Mouse (Mus musculus) kidney, postnatal 0 days (tissue): ENCODE results near the gene Rgs14. TPM values are rescaled to one million over a fixed set of nuclear protein-coding genes. Genes with fewer than 3 reads are reported as not detected.

Source experiments
- ATAC-seq: fragments of 200-750 bp; cut with Nextera tagmentation; replicated peaks from 2 replicates; pipeline ENCODE4 v1.8.0; 2017; ENCODE audit warnings: low read depth, moderate number of reproducible peaks, moderate TSS enrichment, moderate library complexity; ENCODE audit not compliant: low FRiP score
- DNase-seq: peaks from one replicate; pipeline ENCODE4 v3.0.0-alpha.2; 2016; ENCODE audit warnings: low spot score
- H3K27ac ChIP-seq: fragments of 300-500 bp; sonication (generic); 2 replicates; pipeline ENCODE4 v1.5.1; 2014; ENCODE audit warnings: mild to moderate bottlenecking
- H3K27me3 ChIP-seq: fragments of 300-500 bp; sonication (generic); 2 replicates; pipeline ENCODE4 v1.6.1; 2014; ENCODE audit warnings: low read length, mixed read lengths; ENCODE audit not compliant: insufficient read depth
- H3K36me3 ChIP-seq: fragments of 300-500 bp; sonication (generic); 2 replicates; pipeline ENCODE4 v1.6.1; 2014; ENCODE audit warnings: low read length, mixed read lengths; ENCODE audit not compliant: insufficient read depth
- H3K4me1 ChIP-seq: fragments of 300-500 bp; sonication (generic); replicated peaks from 2 replicates; pipeline ENCODE4 v1.6.1; 2014; ENCODE audit warnings: antibody characterized with exemption, low read length, mixed read lengths; ENCODE audit not compliant: insufficient read depth
- H3K4me2 ChIP-seq: fragments of 300-500 bp; sonication (generic); 2 replicates; pipeline ENCODE4 v1.6.1; 2014; ENCODE audit warnings: mild to moderate bottlenecking, low read length, moderate library complexity, mixed read lengths
- H3K4me3 ChIP-seq: fragments of 300-500 bp; sonication (generic); replicated peaks from 2 replicates; pipeline ENCODE4 v1.5.1; 2014; ENCODE audit warnings: low read depth, low read length
- H3K9ac ChIP-seq: fragments of 300-500 bp; sonication (generic); 2 replicates; pipeline ENCODE4 v1.6.1; 2014; ENCODE audit warnings: low read depth, low read length
- H3K9me3 ChIP-seq: fragments of 300-500 bp; sonication (generic); replicated peaks from 2 replicates; pipeline ENCODE4 v1.6.1; 2016; ENCODE audit warnings: low read length, inconsistent platforms, mixed read lengths
- CTCF ChIP-seq: IDR thresholded peaks from 2 replicates; pipeline ENCODE4 v1.5.1; 2016; ENCODE audit warnings: antibody characterized with exemption, low read depth, mild to moderate bottlenecking, moderate library complexity
- WGBS: fragments of 180-500 bp; shearing (Covaris S2); extraction: QIAGEN DNeasy Blood & Tissue Kit; methylation state at CpG from one replicate; pipeline ENCODE4 v1.1.7; 2014; 5-methylcytosine and 5-hydroxymethylcytosine counted together
- polyA plus RNA-seq: library from polyadenylated mRNA; unstranded; fragments of >200 nt; fragmentation: Nextera tagmentation; extraction: Ambion mirVana; gene quantifications from 2 replicates; pipeline ENCODE4 v1.2.1, GENCODE M21; 2015

Rgs14 gene
- polyA plus RNA-seq, 1 experiment from 2014 or later: 1.6 TPM

DNA sequence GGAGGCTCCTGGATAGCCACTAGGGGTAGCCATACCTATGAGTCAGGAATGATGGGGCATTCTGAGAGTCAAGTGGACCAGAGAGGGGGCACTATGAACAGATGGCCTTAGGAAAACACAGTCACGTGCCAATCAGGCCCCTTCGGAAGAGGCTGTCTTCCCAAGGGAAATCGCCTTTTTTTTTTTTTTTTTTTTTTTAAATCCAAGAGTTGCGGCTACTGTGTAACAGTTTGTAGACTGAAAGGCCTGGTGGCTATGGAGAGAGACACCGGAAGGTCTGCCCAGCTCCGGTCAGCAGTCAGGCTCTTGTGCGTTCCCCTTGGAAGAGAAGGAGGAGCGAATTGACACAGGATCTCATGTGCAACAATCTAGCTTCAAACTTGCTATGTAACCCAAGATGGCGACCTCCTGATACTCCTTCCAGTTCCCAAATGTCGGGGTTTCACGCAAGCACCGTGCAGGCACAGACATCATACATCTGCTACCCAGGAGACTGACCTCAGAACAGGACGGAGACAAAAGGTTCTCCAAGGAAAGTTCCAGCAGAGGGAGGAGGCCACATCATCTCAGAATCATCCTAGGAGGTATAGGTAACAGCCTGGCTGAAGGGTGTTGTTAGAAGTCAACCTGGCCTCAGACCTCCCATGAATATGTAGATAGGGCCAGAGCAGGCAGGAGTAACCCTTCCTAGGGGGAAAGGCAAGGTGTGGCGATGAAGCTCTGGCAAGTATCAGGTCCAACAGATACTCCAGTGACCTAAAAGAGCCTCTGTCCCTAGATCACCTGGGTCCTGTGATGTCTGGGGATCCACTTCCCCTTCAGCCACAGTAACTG lies 38.7 kb upstream of the Rgs14 start:
- DNase-seq (peak; percentile 78), ATAC-seq (no peak; the same call in 1 of the 2 replicates)
- Histone ChIP-seq H3K4me2 (peak overlapping the region; percentile 68), H3K4me1 (peaks cover 10% of the 10 kb centered on the region), H3K9ac (0 out of 2 replicates have a peak overlapping the region, but pooled peaks have one; percentile 54), H3K36me3 (peaks cover 3% of the 10 kb centered on the region; the same call in 1 of the 2 replicates), H3K27me3 (no peaks in the 10 kb centered on the region), H3K4me3 (peak overlapping the region; percentile 50), H3K27ac (0 out of 2 replicates have a peak overlapping the region, but pooled peaks have one; percentile 65), H3K9me3 (no peaks in the 10 kb centered on the region)
- WGBS: 38% methylated on average over 14 of the region's 14 CpGs
- peak; percentile 60; the same call in 1 of the 2 replicates for TF ChIP-seq CTCF

DNA sequence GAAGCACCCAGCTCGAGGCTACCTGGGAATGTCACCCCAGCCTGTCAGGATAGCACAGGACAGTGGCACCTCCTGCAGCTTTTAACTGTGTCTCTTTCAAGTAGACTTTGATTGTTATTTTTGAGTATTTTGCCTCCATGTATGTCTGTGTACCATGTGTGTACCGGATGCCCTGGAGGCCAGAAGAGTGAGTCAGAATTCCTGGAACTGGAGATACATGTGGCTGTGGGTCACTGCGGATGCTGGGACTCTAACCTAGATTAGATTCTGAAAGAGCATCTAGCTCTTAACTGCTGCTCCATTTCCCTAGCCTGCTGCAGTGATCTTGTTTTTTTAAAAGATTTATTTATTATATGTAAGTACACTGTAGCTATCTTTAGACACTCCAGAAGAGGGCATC lies 37.2 kb upstream of the Rgs14 start:
- no peaks in the 10 kb centered on the region for H3K9me3 ChIP-seq
- no peak overlapping the region for H3K4me3 ChIP-seq
- WGBS: 89% methylated on average over 3 of the region's 3 CpGs
- H3K4me1 ChIP-seq: peaks cover 10% of the 10 kb centered on the region
- DNase-seq (no peak), ATAC-seq (no peak)
- no peaks in the 10 kb centered on the region for H3K36me3 ChIP-seq
- no peaks in the 10 kb centered on the region for H3K27me3 ChIP-seq
- H3K4me2 ChIP-seq: no peak overlapping the region
- H3K27ac ChIP-seq: no peak overlapping the region
- no peak overlapping the region for H3K9ac ChIP-seq
- TF ChIP-seq CTCF: no peak

GRCm38 (mm10) chr13:55335701-55336100 lies 33.8 kb upstream of the Rgs14 start:
- Histone ChIP-seq H3K27me3 (no peaks in the 10 kb centered on the region), H3K9ac (no peak overlapping the region), H3K9me3 (no peaks in the 10 kb centered on the region), H3K4me3 (no peak overlapping the region), H3K27ac (no peak overlapping the region), H3K36me3 (no peaks in the 10 kb centered on the region), H3K4me2 (no peak overlapping the region), H3K4me1 (peaks cover 2% of the 10 kb centered on the region; the same call in 1 of the 2 replicates)
- 83% methylated on average over 4 of the region's 4 CpGs for WGBS
- no peak for ATAC-seq
- no peak for TF ChIP-seq CTCF
- DNase-seq: no peak

DNA sequence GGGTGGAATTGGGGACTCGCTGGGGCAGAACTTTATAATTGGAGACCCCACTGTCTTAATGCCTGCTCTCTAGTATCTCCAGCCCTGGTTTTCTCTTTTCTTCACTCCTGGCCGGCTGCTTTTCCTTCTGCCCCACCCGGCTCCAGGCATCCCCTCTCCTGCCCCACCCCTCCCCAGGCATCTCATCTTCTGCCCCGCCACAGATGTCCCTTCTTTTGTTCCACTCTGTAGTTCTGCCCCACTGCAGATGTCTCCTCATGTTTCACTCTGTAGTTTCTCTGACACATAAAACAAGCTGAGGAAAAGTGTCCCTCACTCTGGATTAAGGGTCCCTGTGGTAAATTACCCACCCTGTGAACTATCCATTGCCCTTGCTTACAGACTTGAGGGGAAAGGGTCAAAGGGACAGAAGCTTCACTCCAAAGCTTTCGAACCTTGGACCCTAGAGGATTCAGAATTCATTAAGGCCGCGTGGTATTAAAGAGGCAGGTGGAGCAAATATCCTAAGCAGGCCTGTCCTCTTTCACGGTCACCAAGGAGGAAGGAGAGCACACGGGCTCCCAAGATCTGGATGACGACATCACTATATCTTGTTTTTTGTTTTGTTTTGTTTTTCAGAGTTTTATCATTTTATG lies 32.1 kb upstream of the Rgs14 start:
- Histone ChIP-seq H3K4me3 (no peak overlapping the region), H3K27ac (no peak overlapping the region), H3K27me3 (no peaks in the 10 kb centered on the region), H3K9ac (no peak overlapping the region), H3K9me3 (no peaks in the 10 kb centered on the region), H3K4me2 (no peak overlapping the region), H3K4me1 (no peaks in the 10 kb centered on the region), H3K36me3 (no peaks in the 10 kb centered on the region)
- 42% methylated on average over 10 of the region's 10 CpGs for WGBS
- no peak for TF ChIP-seq CTCF
- peak; percentile 41 for DNase-seq
- no peak for ATAC-seq

DNA sequence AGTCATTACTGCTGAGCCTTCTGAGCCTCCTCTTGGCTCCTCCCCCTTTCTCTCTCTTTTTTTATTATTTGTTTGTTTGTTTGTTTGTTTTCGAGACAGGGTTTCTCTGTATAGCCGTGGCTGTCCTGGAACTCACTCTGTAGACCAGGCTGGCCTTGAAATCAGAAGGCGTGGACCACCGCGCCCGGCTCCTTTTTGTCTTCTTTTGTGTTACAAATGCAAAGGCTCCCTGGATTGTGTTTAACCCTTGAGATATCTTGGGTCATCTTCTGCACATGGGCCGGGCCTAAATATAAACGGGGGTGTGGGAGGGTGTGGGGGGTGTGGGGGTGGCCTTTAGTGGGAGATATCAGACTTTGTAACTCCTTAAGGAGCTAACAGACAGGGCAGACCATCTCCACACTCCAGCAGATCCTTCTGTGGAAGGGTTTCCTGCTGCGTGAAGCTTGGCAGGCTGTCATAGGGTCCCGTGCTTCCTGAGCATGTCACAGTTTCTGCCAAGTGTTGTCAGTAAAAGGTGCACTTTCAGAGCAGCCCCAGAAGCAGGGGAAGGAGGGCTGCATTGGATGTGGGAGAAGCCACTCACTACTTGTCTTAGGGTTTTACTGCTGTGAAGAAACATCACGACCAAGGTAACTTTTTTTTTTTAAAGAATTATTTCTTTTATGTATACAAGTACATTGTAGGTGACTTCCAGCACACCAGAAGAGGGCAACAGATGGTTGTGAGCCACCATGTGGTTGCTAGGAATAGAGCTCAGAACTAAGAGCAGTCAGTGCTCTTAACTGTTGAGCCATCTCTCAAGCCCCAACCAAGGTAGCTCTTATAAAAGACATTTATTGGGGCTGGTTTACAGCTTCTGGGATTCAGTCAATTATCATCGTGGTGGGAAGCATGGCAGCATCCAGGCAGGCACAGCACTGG lies 31.1 kb upstream of the Rgs14 start:
- DNase-seq (no peak), ATAC-seq (no peak)
- no peaks in the 10 kb centered on the region for H3K4me1 ChIP-seq
- no peaks in the 10 kb centered on the region for H3K27me3 ChIP-seq
- no peak overlapping the region for H3K4me2 ChIP-seq
- H3K36me3 ChIP-seq: no peaks in the 10 kb centered on the region
- TF ChIP-seq CTCF: no peak
- no peak overlapping the region for H3K27ac ChIP-seq
- H3K9ac ChIP-seq: no peak overlapping the region
- 57% methylated on average over 12 of the region's 12 CpGs for WGBS
- H3K4me3 ChIP-seq: no peak overlapping the region
- no peaks in the 10 kb centered on the region for H3K9me3 ChIP-seq

DNA sequence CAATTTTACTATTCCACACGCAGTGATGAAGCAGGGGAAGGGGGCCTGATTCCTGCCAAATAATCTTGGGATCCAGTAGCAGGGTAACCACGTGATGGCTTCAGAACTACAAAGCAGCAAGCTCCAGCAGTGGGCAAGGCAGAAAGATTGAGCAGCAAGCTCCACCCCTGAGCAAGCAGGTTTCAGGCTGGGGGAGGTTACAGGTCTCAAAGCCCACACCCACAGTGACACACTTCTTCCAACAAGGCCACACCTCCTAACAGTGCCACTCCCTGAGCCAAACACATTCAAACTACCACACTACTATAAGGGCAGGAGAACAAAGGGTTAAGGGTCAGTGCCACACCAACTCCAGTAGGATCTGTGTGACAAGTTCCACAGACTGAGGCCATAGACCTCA lies 30.3 kb upstream of the Rgs14 start:
- TF ChIP-seq CTCF: no peak
- 31% methylated on average over 2 of the region's 2 CpGs for WGBS
- H3K36me3 ChIP-seq: no peaks in the 10 kb centered on the region; the same call in 1 of the 2 replicates
- H3K4me3 ChIP-seq: no peak overlapping the region
- H3K4me2 ChIP-seq: no peak overlapping the region
- no peaks in the 10 kb centered on the region for H3K9me3 ChIP-seq
- ATAC-seq (peak; percentile 33; the same call in 1 of the 2 replicates), DNase-seq (no peak)
- H3K4me1 ChIP-seq: no peaks in the 10 kb centered on the region
- H3K27me3 ChIP-seq: no peaks in the 10 kb centered on the region
- no peak overlapping the region for H3K9ac ChIP-seq
- no peak overlapping the region for H3K27ac ChIP-seq
